Mouse (Mus musculus) C2C12 (cell line): ENCODE measurements around the gene Hoxa7. TPM values are rescaled to one million over a fixed set of nuclear protein-coding genes. Genes with fewer than 3 reads are reported as not detected.

ENCODE experiments used
- H3K27me3 ChIP-seq: one replicate; pipeline ENCODE4 v1.6.1; 2011; ENCODE audit not compliant: control insufficient read depth, insufficient read depth, insufficient read length
- H3K36me3 ChIP-seq: one replicate; pipeline ENCODE4 v1.6.1; 2011; ENCODE audit not compliant: control insufficient read depth, insufficient read depth
- H3K4me3 ChIP-seq: one replicate; pipeline ENCODE4 v1.5.1; 2011; ENCODE audit warnings: mild to moderate bottlenecking, control low read depth; ENCODE audit not compliant: poor library complexity, insufficient read depth, severe bottlenecking
- H3K79me2 ChIP-seq: one replicate; pipeline ENCODE4 v1.6.1; 2011; ENCODE audit not compliant: control insufficient read depth, insufficient read depth
- H3K79me3 ChIP-seq: one replicate; pipeline ENCODE4 v1.6.1; 2011; ENCODE audit warnings: low read depth, control low read depth
- H3ac ChIP-seq: one replicate; pipeline ENCODE3; 2011; ENCODE audit warnings: low read depth; ENCODE audit not compliant: control insufficient read depth, insufficient read length
- CEBPB ChIP-seq: IDR thresholded peaks from one replicate; pipeline ENCODE4 v1.6.1; 2011; ENCODE audit warnings: low read depth, mild to moderate bottlenecking, control low read depth, moderate library complexity
- CTCF ChIP-seq: IDR thresholded peaks from one replicate; pipeline ENCODE4 v1.5.1; 2011; ENCODE audit not compliant: control insufficient read depth, insufficient read depth, insufficient read length
- FOSL1 ChIP-seq: IDR thresholded peaks from one replicate; pipeline ENCODE4 v1.8.0; 2011; ENCODE audit warnings: mild to moderate bottlenecking, low read length; ENCODE audit not compliant: poor library complexity, insufficient read depth, severe bottlenecking
- MAX ChIP-seq: IDR thresholded peaks from one replicate; pipeline ENCODE4 v1.6.1; 2011; ENCODE audit warnings: mild to moderate bottlenecking, control low read depth
- MYOD1 ChIP-seq: IDR thresholded peaks from one replicate; pipeline ENCODE4 v1.6.1; 2011; ENCODE audit warnings: low read depth; ENCODE audit not compliant: control insufficient read depth, insufficient read length
- MYOG ChIP-seq: IDR thresholded peaks from one replicate; pipeline ENCODE4 v1.6.1; 2011; ENCODE audit not compliant: control insufficient read depth, insufficient read length; ENCODE audit errors: extremely low read depth
- USF1 ChIP-seq: IDR thresholded peaks from one replicate; pipeline ENCODE4 v1.6.1; 2011; ENCODE audit warnings: low read depth, mild to moderate bottlenecking, control low read depth, moderate library complexity
- polyA plus RNA-seq: library from polyadenylated mRNA; unstranded; fragments of >200 nt; fragmentation: generic; extraction: Trizol; gene quantifications from one replicate; pipeline ENCODE4 v1.2.1, GENCODE M21; 2012; ENCODE audit warnings: missing spikeins

The Hoxa7 gene
- polyA plus RNA-seq, 1 experiment: 7.5 TPM

DNA sequence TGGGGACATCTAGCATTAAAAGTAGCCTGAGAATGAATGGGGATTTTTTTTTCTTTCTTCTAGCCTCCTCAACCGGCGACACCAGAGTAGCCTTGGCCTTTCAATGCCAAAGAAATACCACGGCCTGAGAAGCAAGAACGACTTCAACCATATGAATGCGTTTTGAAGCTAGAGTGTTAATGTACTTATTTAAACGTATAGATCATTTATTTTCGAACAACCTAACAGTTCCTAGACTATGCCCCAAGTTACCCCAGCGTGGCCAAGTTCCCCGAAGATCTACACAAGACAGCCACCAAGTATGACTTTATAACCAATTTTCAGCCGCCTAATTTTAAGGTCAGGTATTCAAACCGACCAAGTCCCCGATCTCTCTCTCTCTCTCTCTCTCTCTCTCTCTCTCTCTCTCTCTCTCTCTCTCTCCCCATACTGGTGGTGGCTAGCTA is 766 bp downstream of the Hoxa7 start:
- Histone ChIP-seq H3K36me3 (peaks cover 11% of the 10 kb centered on the region), H3K4me3 (peak overlapping the region; percentile 76), H3K27me3 (no peaks in the 10 kb centered on the region), H3ac (peak overlapping the region; percentile 92), H3K79me3 (peaks cover 34% of the 10 kb centered on the region), H3K79me2 (peaks cover 65% of the 10 kb centered on the region)
- no peak for TF ChIP-seq USF1
- TF ChIP-seq FOSL1: no peak
- no peak for TF ChIP-seq CTCF
- TF ChIP-seq MAX: no peak
- no peak for TF ChIP-seq CEBPB
- TF ChIP-seq MYOD1: no peak
- TF ChIP-seq MYOG: no peak

DNA sequence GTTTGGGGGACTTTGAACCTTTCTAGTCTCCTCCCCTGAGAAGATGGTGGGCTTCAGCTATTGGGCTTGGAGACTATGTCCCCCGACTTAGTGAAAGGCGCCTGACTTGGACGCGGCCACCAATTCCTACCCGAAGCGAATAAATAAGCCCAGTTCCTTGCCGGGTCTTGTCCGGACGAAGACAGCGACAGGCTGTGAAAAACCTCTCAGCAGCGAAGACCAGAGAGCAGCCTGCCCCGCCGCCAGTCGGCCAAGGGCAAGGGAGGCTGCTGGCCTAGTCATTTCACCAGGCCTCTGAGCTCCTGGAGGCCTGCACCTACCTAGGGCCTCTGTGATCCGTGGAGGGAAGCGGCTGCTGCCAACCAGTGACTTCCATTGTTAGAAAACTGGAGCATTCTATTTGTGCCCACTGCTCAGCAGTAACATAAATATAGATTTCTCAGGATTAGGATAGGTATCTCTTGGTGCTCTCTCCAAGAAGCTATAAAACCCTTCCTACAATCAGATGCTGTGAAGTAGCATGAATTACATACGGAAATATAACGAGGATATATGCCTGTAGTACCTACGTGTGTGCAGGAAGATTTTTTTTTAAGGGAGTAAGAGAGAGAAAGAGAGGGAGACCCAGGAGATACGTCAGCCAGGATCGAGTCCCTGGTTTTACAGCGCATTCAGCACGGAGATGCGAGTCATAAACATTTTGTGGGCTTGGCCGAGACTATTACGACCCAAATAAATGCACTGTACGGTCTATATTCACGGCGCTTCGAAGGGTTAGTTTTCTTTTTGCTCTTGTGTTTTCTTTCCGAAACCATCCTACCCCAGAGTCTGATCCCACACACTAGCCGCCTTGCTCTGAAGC is 1.4 kb downstream of the Hoxa7 start:
- Histone ChIP-seq H3K79me3 (peaks cover 33% of the 10 kb centered on the region), H3K36me3 (peaks cover 11% of the 10 kb centered on the region), H3K4me3 (peak overlapping the region; percentile 76), H3K79me2 (peaks cover 65% of the 10 kb centered on the region), H3ac (peak overlapping the region; percentile 44), H3K27me3 (no peaks in the 10 kb centered on the region)
- TF ChIP-seq CTCF: no peak
- TF ChIP-seq MYOD1: no peak
- no peak for TF ChIP-seq MYOG
- no peak for TF ChIP-seq MAX
- TF ChIP-seq CEBPB: no peak
- TF ChIP-seq FOSL1: no peak
- no peak for TF ChIP-seq USF1

DNA sequence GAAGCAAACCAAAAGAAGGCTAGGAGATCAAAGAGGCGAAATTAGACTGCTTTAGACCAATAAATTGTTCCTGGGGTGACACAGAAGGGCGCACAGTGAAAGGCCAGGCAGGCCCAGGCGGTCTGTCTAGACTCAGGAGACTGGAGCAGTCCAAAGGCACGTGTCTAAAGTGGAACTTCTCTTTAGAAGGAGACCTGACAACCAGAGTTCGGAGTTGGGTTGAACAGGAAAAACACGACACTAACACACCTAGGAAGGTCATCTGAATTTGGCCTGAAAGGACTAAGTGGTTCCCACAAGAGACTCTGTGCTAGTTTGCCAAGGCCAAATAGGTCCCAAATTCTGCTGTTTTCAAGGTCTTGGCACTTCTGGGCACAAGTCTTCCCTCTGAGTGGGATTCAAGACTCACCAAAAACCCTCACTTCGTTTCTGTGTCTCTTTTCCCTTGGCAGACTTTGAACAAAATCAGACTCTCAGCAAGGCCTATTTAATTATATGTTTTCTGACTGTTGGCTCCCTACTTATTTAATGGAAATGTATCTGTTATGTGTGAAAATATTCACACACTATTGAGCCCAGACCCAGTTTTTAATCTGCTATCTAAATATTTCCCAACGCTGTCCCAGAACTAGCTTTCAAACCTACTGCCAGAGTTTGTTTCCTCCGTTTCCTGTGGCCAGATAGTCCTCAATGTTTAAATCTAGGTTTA is 2.3 kb downstream of the Hoxa7 start:
- Histone ChIP-seq H3K79me2 (peaks cover 65% of the 10 kb centered on the region), H3ac (no peak overlapping the region), H3K36me3 (peaks cover 11% of the 10 kb centered on the region), H3K27me3 (no peaks in the 10 kb centered on the region), H3K4me3 (no peak overlapping the region), H3K79me3 (peaks cover 31% of the 10 kb centered on the region)
- no peak for TF ChIP-seq CEBPB
- no peak for TF ChIP-seq MYOG
- TF ChIP-seq FOSL1: no peak
- no peak for TF ChIP-seq USF1
- no peak for TF ChIP-seq MAX

DNA sequence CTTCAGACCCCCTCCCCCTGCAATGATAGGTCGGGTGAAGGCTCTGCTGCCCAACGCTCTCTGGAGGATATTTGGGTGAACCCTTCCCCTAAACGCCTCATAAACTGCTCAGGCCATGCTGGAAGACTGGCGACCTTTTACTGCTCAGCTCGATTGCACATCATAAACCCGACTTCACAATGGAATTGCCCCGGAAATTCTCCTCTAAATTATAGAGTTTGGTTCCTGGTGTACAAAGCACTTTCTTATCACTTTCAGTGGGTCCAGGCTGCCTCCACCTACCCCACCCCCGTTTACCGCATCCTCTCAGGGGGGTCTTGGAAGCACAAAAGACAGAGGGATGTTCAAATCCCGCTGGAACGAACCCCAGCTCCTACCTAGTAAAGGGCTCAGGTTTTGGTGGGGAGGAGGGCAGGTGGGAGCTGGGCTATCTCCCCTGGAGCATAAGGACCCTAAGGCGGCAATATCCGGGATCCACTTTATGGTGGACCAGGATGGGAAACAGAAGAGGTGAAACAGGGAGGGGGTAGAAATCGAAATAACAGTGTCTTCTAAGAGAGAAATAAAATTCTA is 2.9 kb downstream of the Hoxa7 start:
- Histone ChIP-seq H3K79me2 (peaks cover 64% of the 10 kb centered on the region), H3ac (no peak overlapping the region), H3K36me3 (peaks cover 7% of the 10 kb centered on the region), H3K79me3 (peaks cover 25% of the 10 kb centered on the region), H3K27me3 (no peaks in the 10 kb centered on the region), H3K4me3 (no peak overlapping the region)
- TF ChIP-seq FOSL1 (no peak), MAX (no peak), CTCF (no peak), USF1 (no peak), MYOD1 (no peak), CEBPB (no peak), MYOG (no peak)

DNA sequence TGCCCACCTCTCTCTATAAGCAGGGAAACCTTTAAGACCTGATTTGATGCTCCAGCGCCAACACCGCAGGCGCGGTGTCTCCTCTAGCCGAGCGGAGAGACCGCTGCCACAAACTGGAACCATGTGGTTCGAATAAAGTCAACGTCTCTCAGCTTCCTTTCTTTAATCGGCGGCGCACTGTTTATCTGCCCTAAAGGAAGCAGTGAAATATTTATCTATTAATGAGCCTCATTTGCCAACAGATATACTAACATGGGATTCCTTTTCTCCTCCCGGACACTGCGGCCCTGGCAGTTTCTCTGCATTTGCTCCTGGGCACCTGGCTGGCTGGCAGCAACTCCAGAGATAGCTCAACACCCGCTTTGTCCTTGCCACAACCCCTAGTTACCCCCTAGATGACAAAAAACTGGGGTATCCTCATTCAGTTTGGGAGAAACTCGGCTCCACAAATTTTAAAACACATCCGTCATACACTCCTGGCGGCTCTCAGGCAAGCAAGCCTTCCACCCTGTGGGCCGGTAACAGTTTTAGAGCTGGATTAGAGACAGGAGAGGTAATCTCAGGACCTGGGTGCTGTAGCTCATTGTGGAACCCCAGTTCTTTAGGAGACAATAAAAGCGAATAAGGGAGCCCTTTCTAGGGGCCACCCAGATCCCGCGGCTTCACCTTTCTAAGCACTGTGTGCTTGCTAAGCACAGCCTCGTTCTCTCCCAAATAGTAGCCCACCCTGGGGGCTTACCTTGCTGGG is 3.6 kb downstream of the Hoxa7 start:
- Histone ChIP-seq H3K79me2 (peaks cover 58% of the 10 kb centered on the region), H3ac (peak overlapping the region; percentile 5), H3K79me3 (peaks cover 18% of the 10 kb centered on the region), H3K27me3 (no peaks in the 10 kb centered on the region), H3K4me3 (no peak overlapping the region), H3K36me3 (peaks cover under 1% of the 10 kb centered on the region)
- TF ChIP-seq FOSL1: no peak
- no peak for TF ChIP-seq MYOG
- TF ChIP-seq MYOD1: no peak
- no peak for TF ChIP-seq CEBPB
- no peak for TF ChIP-seq MAX
